Mouse (Mus musculus) naive thymus-derived CD4-positive, alpha-beta T cell, adult 5 months (primary cell): Measurements from ENCODE around the gene Gm10681. TPM values are rescaled to one million over a fixed set of nuclear protein-coding genes. Genes with fewer than 3 reads are reported as not detected.

ENCODE experiments used
- polyA plus RNA-seq: library from polyadenylated mRNA; unstranded; fragments of 100-300 nt; shearing (Covaris generic); gene quantifications from one replicate; pipeline ENCODE4 v1.2.1, GENCODE M21; 2017

Gm10681 gene
- polyA plus RNA-seq, result not detected

GRCm38 (mm10) chr3:98588707-98589106 lies at the start of gene Gm10681:
Gm10681 (minus strand) TSS chr3:98588807.

GRCm38 (mm10) chr3:98630152-98630551 lies 41.5 kb upstream of the Gm10681 start, which contains the start of gene Hsd3b5:
Hsd3b5 (minus strand) TSS chr3:98630252.

GRCm38 (mm10) chr3:98510414-98510813 lies 78.2 kb downstream of the Gm10681 start, which contains the start of gene Hsd3b4:
Hsd3b4 (minus strand) TSS chr3:98510514.

Other genes with a start within 250 kb of the Gm10681 start
- 90.5 TPM for gene Phgdh, start 248.8 kb downstream of the Gm10681 start, polyA plus RNA-seq
- gene Zfp697, start 206.3 kb downstream of the Gm10681 start, polyA plus RNA-seq, result not detected
- gene Gm4450, start 131.7 kb downstream of the Gm10681 start, polyA plus RNA-seq, result not detected
- gene Hsd3b4, start 78.3 kb downstream of the Gm10681 start, polyA plus RNA-seq, result not detected
- gene Hsd3b5, start 41.4 kb upstream of the Gm10681 start, polyA plus RNA-seq, result not detected
- not detected for gene Hsd3b2, start 135.7 kb upstream of the Gm10681 start, polyA plus RNA-seq
- 0.14 TPM for gene Hsd3b3, start 174.3 kb upstream of the Gm10681 start, polyA plus RNA-seq
- gene Hsd3b6, start 225.6 kb upstream of the Gm10681 start, polyA plus RNA-seq, result not detected